Mouse (Mus musculus) megakaryocyte, embryonic 14.5 days (primary cell): ENCODE measurements around the gene Mindy4.

Source experiments
- FLI1 ChIP-seq: IDR thresholded peaks from 2 replicates; pipeline ENCODE4 v1.6.1; 2012; ENCODE audit warnings: low read length, inconsistent platforms, mixed read lengths
- GATA1 ChIP-seq: IDR thresholded peaks from 3 replicates; pipeline ENCODE4 v1.6.1; 2012; ENCODE audit warnings: mixed read lengths, low read length, inconsistent platforms, borderline replicate concordance

- TF ChIP-seq GATA1 (no peak), FLI1 (no peak)
These were observed 125.0 kb downstream of the Mindy4 start for GRCm38 (mm10) chr6:55328179-55328578.
